Mouse (Mus musculus): ENCODE data around the gene Tma16.

Gene Tma16

DNA sequence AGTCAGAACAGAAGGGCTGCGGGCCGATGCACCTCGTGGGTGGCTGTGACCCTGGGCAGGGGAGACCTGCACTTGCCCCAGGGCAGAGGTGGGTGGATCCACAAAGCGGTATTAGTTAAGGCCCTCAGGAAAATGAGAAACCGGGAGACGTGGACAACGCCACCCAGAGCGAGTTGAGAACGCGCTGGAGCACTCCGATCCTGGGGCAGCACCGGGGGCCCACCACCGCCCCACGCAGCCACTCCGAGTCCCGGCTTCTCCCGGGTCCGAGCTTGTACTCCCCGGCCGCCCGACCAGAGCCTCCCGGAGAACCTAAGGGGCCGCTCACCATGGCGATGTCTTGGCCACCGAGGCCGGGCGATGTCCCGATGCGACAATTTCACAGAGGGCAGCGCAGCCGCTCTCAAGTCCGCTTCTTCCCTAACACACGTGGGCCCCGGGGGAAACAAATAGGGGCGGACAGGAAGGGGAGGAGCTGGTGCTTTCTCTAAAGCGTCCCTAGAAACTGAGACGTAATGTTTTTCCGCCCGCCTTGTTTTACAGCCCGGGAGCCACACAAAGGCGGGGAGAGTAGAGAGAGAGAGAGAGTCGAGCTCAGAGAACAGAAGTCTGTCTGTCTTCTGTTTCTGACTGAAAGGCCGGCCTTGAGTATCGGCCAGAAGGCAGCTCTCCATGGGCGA is at the start of gene Tma16:
Tma16 (minus strand) TSS at position 447 of the 680 bp plus-strand sequence.
- peak; percentile 79 for DNase-seq

DNA sequence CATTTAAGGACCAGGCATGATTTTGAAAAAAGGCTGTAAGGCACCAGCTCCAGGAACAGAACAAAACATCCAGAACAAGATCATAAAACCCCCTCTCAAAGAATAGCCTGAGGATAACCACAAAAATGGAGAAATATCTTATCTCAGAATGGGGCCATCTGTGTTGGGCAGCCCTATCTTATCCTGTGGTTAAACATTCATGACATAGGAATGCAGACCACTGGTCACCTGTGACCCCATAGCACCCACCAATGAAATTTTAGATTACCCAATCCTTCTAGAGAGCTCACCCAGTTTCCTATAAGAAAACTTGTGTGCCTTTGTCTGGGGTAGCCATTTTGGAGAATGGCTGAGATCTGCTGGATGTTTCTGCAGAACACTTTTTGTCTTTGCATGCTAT is 34.2 kb upstream of the Tma16 start:
- no peak for DNase-seq

DNA sequence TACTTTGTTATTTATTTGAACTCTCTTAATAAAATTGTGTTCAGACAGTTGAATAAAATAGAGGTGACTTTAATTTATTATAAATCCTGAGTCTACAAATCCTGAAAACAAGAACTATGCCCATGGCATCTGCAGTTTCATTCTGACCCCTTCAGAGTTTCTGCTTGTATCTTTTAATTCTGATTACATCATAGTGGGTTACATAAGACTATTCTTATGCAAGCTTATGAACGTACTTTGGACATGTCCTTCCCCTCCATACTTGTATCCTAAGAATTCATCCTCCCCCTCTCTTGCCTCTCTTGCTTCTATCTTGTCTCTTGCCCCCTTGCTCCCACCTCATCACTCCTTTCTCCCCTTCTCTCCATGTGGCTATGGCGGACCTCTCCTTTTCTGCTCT is 32.8 kb upstream of the Tma16 start:
- no peak for DNase-seq

DNA sequence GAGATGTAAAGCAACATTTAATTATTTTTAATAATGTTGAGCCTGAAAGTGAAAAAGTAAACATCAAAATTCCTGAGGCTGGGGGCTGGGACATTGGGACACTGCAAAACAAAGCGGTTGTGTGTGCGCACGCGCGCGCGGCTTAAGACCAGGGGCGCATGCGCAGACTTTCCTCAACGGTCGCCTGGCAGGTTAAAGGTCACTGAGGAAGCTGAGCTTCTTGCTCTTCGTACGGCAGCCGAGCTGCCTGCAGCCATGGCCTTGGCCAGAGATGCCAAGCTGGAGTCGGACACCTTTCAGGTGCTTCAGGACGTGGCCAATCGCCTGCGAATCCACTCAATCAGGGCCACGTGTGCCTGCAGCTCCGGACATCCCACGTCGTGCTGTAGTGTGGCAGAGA is 25.2 kb upstream of the Tma16 start, which contains the start of gene Tktl2:
Tktl2 (plus strand) TSS at position 220 of the 400 bp plus-strand sequence.
- no peak for DNase-seq

DNA sequence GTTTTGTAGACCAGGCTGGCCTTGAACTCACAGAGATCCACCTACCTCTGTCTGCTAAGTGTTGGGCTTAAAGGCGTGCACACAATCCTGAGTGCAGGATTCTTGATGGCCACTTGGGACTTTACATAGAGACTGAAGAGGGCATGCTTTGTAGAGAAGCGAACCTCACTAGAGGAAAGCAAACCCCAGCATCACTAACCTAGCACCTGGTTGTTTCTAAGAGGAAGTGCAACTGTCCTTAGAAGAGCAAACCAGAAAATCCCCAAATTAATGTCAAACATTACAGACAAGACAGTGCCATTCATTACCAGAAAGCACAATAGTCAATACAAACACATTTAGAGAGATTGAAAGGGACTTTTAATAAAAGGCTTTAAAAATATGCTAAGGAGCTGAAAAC is 17.1 kb upstream of the Tma16 start:
- DNase-seq: no peak

DNA sequence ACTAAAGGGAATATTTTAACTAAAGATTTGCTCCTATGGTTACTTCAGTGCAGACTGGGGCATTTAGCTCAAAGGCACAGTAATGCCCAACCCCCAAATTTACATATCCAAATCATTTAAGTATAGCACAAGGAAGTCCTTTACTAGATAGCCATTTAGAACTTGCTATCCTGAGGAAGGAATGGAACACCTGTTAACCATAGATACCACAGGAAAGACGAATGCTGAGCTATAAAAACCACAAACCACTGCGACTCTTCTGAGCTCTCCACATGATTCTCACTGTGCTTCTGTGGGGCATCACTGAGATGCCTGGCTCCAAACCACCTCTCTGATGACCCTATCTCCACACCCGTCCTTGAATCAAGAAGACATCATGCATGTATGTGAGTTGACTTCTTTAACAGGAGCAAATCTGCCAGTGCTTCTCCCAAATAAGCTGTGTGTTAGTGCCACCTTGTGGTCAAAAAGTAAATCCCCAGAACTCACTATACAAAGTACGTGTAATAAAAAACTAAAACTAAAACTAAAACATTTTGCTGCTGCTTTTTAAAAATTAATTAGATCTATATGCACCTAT is 10.8 kb upstream of the Tma16 start:
- DNase-seq: peak; percentile 3

DNA sequence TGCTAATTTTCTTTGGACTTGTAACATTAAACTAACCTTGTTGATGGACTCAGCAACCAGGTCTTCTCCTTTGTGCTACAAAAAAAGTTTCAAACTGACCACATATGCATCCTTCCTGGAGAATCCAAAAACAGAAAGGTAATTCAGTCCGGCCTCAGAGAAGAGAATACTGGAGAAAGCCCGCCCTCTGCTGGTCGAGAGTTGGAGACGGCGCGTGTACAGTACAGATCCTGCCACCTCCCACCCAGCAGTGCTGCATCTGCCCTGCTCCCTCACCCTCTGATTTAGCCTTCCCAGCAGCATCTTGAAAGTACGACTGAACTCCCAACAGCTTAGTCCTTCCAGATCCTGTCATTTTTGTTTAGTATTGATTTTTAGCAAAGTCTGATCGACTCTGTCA is 9.4 kb upstream of the Tma16 start:
- DNase-seq: peak; percentile 64

DNA sequence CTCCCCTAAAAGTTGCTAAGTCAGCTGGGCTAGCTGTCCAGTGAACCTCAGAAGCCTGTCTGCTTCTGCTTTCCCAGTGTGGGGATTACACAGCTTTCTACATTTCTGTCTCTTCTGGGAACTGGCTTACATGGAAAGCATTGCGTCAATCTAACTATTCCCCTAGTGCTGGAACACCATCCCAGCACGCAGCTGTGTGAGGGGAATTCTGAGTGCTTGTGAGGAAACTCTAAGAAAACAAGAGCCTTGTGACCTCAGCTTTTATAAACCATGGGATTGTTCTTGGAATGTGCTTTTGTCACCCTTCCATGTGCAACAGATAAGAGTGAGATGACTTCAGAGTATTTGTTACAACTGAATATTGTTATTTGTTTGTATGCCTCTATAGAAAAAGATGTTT is 8.2 kb upstream of the Tma16 start:
- DNase-seq: no peak

DNA sequence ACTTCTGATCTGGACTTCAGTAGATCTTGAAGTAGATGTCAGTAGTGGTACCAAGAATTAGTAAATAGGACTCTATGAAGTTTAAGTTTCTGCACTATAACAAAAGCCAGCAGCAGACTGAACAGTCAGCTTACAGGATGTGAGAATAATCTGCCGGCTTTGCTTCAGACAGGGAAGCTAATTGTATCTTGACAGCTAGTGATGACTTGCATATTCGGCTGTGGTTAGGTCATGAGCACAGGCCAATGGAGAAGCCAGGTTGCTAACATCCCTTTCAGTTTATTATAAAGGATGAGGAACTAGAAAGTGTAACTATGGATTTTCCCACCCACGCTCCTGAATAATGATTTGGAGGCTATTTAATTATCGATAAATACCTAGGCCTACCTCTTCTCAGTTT is 4.3 kb upstream of the Tma16 start:
- DNase-seq: no peak

DNA sequence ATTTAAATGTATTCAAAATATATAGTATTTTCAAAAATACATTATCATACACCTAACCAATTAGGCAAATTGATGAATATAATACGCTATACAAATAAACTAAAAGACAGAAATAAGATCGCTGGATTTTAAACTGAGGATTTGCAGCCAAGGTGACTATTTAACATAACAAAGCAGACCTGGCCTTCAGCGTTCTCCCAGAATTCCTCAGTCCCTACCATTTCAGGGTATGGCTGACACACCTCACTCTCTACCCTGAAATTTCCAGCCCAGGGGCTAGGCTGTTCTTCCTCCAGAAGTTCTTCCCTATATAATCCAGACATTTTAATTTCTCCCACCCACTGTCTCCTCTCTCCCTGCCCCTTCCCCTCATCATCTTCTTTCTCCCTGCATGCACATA is 2.2 kb upstream of the Tma16 start:
- DNase-seq: no peak

DNA sequence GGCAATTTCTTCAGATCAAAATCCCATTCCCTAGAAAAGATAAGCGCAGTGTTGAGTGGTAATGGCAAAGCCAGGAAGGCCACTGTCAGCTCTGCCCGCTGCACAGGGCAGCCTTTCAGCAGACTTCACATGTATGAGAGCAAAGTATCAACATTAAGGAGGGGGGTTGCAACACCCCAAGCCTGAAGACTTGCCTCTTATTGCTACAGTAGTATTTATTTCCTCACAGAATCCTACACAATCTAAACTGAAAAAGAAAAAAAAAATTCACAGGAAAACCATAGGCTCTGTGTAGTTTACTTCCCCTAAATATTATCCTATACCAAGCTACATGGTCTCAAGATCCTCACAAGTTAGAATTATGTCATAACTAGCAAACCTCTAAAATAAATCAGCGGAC is 9.4 kb downstream of the Tma16 start:
- DNase-seq: no peak

DNA sequence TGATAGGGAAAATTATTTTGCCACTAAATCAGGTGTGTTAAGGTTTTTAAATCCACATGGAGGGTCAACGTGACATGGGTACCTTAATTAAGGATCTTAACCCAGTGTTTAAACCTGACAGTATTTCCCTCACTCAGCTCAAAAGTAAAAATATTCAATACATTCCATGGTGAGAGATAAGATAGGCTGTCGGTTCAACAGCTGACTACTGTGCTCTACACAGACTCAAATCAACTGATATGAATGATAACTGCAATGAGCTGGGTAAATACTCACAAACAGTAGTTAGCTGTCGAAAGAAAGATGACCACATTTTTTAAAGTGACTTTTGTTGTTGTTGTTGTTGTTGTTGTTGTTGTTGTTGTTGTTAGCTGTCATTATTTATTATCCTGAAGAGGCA is 16.5 kb downstream of the Tma16 start:
- no peak for DNase-seq

DNA sequence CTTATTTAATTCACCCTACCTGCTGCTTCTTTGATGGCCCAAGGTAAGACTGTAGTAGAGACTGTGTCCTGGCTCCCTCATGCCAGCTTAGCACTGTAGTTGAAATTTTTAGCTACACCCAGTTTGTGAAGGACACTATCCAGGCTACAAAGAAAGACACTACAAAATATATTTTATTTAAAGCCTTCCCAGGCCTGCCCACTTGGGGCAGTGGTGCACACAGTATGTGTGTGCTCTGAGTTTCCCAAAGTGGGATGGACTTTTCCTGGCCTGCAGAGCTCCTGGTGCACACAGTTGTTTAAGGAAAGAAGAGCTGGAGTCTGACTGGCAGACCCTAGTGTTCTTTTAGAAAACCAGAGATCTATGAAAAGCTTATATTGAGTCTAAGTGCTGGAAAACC is 29.3 kb downstream of the Tma16 start:
- DNase-seq: no peak

DNA sequence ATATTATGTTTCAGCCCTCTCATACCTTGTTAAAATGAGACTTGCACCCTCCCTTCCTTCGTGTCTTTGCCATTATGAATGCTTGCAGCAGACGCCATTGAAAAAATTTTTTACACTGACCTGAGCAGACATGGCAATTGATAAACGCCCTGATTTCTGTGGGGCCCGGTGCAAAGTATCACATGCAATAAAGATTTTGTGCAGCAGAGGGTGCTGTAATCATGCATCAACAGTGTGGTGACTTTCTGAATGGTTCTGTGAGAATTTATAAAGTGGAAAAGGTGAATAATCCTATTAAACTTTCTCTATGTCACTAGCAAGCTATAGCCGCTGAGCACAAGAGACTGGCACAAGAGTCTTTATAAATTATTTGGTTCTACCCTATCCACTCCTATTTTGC is 35.6 kb downstream of the Tma16 start:
- peak; percentile 9 for DNase-seq

DNA sequence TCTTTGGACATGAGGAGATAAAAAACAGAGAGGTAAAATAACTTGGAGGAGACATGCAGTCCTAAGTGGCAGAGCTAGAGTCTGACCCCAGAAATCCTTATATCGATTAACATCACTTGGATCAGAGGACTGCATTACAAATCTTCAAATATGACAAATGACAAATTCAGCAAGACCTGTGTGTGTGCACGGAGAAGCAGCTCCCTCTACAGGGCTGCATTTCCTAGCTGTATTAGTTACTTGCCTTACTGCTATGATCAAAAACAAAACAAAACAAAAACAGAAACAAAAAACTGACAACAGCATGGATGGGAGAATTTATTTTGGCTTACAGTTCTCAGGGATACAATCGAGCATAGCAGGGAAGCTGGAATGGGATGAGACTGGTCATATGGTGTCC is 41.0 kb downstream of the Tma16 start:
- DNase-seq: no peak

DNA sequence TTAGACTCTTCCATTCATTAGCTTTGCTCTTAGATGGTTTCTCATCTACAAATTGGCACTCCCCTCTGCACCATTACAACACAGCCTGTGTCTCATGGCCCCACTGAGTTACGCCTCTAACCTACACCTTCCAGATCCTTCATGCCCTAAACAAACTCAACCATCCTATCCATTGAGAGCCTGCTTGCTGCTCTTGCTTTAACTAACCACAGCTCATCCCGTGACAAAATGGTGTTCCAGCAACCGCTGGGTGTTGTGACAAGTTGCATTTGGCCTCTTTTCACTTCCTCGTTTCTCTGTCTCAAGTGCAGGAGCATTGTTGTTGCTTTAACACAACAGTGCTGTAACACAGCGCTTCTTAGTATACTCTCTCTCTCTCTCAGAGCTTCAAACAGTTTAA is 42.2 kb downstream of the Tma16 start:
- DNase-seq: no peak

DNA sequence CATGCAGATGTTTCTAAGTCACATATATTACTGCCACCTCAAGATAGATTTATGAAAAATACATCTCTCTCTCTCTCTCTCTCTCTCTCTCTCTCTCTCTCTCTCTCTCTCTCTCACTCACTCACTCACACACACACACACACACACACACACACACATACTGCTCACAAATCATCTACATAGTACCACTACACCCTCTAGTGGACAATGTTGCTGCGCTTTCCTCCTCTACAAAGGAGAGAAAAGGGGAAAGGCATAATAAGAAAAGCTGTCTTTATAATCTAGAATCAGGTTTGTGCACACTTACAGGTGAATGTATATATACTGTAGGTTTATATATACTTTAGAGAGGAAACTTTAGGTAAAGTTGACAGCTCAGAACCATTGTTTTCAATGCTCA is 43.6 kb downstream of the Tma16 start:
- no peak for DNase-seq

DNA sequence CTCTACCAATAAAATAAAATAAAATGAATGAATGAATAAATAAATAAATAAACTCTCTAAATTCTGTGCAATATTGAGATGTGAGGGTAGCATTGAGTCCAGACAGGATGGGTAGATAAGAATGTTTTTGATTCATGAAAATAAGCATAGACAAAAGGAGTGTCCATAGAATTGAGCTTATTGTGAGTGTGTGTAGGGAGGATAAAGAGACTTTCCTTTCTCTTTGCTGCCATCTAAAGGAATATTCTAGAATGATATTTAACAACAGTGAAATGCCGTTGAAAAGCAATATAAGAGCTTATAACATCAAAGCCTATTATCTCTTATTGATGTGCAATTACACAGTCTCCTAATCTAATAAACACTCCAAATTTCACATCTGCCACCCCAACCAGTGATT is 45.2 kb downstream of the Tma16 start:
- no peak for DNase-seq

DNA sequence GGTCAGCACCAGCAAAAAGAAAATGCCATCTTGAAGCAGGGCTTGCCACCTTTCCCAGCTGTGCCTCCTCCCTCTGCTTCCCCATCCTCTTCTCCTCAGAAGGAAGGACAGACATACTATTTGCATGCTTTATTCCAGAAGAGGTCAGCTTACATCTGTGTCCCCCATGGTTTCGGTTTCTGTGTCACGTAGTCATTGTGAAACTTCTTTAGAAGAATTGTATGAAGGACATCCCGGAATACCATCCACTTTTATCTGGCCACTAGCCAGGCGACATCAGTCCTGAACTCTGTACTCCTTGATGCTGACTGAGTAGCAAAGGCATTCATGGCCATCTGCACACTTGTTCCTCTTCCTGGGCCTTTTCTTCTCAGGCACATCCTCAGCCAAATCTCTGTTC is 47.9 kb downstream of the Tma16 start:
- no peak for DNase-seq

DNA sequence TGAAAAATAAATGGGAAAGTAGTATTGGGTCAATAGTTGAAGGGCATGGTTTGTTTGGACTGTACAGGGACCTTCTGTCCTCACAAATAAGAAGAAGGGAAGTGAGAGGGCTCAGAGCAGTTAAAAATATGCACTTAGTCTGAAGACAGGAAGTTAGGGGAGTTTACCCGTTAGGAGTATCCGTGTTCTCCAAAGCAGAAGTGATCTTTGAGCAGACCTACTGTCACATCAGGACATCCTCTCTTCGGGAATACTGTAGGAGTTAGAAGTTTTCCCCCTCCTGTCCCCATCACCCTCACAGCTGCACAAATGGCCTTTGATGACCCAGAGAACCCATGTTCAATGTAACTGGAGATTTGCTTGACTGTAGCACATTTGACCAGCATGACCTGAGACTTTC is 48.4 kb downstream of the Tma16 start:
- no peak for DNase-seq

DNA sequence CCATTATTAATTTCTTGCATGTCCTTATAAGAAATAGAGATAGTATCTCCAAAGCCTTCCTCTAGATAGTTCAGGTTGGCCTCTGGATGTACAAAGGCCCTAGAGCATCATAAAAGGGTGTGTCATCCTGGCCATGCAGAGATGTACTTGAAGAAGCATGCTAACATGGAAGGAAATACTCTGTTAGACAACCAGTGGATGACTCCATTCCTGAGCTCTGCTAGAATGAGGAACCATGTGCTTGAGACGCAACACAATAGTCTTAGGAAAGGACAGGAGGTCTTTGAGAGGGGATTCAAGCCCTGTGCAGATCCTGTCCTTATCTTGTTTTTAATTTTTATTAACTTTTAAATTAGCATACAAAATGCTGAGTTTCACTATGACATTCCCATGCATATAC is 49.5 kb downstream of the Tma16 start:
- no peak for DNase-seq

DNA sequence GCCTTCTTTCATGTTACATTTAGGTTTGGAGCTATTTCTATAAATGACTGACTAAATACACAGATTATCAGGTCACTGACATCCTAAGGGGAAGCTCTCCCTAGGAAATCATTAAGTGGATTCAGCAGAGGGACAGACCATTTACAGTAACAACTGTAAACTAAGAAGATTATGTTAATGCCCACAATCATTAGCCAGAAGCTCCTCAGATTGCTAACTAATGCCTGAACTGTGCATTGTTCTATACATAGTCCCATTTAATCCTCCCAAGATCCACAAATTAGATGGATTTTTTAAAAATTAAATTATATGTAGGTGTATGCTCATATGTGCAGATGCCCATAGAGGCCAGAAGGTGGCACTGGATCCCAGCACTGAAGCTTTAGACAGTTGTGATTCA is 52.8 kb downstream of the Tma16 start:
- no peak for DNase-seq

DNA sequence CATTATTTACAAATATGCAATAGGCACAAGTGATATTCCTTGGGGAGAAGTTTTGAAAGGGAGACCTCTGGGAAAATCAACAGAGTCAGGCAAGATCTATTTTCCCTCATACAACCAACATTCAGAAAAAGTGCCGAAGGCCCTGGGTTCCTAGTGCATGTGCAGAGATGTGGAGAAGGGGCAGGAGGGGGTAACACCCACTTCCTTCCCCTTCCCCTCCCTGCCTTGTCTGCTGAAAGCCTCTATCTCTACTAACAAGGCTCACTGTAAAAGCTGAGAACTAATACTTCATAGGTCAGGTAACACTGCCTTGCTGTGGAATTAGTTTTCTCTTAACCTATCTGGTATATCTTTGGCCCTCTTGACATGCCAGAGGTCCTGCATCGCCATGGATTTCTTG is 55.7 kb downstream of the Tma16 start:
- DNase-seq: no peak
